Mouse (Mus musculus): Measurements from ENCODE around the gene Med27.
"Not testable (repeated sequence)": the region's sequence is repeated elsewhere in the genome, so short reads cannot be mapped to it uniquely, and the experiment has no call there.

Gene Med27

DNA sequence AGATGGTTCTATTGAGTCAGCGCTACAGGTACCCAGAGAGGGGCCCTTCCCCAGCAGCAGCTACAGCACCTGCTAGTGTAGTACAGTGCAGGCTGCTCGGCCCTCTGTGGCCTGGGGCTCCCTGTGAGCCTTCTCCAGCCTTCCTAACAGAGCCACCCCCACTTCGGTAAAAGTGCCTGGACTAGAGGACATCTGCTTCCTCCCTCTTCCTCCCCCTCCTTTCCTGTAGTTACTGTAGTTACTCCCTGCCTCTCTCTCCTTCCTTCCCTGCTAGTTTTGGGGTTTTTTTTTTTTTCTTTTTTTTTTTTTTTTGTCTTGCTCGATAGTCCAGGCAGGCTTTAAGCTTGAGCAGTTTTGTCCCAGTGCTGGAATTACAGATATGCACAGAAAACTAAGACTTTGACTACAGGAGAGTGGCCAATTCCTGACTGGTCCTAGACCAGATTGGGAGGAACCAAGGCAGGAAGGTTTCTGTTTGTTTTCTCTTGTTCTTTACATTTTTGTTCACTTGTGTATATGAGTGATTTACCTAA is 178.7 kb downstream of the Med27 start:
- DNase-seq: peak; percentile 7 to 14

DNA sequence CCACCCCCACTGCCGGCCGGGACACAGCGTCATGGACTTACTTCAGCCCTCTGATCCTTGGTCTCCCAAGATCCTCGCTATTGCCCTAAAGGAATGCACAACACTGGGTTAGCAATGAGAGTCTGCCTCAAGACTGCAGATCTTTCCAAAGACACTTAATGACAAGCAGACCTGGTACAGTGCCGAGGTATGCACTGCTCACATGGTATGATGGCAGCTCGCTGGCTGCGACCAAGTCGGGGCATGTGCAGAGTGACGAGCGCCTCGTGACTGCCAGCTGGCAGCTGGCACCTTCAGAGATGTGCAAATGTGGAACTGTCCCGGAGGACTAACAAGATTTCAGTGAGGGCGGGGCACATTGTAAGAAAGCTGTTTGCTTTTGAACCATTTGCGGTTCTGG is 179.6 kb downstream of the Med27 start:
- DNase-seq: peak; percentile 54 to 61

DNA sequence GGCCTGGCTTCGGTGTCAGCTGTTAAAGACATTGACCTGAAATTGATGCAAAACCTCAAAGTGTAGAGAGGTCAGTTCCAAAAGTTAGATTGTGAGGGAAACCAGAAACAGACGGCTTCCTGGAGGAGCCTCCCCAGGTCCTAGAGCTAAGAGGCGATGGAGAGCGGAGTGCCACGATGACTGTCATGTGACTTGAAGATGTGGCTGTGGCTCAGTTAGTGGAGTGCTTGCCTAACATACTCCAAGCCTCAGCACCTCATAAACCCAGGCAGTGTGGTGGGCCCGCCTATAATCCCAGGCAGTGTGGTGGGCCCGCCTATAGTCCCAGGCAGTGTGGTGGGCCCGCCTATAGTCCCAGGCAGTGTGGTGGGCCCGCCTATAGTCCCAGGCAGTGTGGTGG is 180.9 kb downstream of the Med27 start:
- not testable (repeated sequence) for DNase-seq

DNA sequence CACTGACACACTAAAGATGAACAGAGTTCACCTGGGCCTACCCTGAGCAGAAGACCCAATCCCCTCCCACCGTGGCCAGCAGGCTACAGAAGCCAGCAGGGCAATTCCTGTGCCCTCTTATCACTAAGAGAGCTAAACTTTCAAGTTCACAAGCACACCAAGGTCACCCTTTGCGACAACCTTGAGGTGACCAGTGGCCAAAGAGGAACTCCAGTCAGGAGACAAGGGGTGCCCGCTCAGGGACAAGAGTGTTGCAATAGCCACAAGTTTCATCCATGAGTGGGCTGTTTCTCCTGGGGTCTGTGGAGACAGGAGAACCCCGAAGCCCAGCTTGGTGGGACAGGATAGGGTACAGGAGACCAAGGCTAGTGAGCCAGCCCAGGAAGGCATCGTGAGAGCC is 182.2 kb downstream of the Med27 start:
- no peak for DNase-seq

DNA sequence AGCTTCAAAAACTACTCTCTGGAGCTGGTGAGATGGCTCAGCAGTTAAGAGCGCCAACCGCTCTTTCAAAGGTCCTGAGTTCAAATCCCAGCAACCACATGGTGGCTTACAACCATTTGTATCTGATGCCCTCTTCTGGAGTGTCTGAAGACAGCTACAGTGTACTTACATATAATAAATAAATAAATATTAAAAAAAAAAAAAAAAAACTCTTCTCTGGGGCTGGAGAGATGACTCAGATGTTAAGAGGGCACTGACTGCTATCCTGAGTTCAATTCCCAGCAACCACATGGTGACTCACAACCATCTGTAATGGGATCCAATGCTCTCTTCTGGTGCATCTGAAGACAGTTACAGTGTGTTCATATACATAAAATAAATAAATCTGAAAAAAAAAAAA is 183.2 kb downstream of the Med27 start:
- DNase-seq: not testable (repeated sequence)

DNA sequence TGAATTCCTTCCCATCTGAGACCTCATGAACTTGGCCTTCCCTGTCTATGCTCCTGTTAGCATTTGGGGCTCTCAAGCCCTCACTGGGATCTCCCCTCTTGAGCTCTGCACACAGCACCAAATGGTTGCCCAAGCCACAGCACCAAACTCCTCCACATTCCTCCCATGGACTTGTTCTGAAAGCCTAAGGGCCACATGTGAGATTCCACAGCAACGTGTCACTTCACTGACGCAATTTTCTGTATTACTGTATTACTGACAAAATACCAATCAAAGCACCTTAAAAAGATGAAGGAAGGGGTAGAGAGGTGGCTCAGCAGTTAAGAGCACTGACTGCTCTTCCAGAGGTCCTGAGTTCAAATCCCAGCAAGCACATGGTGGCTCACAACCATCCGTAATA is 185.6 kb downstream of the Med27 start:
- no peak for DNase-seq

DNA sequence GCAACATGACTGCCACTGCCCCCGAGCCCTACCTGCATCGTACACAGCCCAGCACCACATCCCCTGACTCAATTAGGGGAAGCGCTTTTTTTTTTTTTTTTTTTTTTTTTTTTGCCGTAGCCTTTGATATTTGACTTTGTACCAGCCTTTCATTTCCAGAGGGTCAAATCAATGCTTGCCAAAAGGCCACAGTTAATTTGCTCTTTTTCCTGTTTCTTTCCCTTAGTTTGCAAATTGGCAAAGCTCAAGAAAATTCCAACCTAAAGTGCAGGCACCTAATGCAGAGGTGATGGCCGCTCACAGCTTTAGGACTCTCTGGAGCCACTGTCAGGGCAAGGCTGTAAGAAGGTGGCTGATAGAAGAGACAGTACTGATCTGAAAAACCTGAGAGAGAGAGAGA is 186.3 kb downstream of the Med27 start:
- peak in 1 of 2 experiments; percentile 19 for DNase-seq

DNA sequence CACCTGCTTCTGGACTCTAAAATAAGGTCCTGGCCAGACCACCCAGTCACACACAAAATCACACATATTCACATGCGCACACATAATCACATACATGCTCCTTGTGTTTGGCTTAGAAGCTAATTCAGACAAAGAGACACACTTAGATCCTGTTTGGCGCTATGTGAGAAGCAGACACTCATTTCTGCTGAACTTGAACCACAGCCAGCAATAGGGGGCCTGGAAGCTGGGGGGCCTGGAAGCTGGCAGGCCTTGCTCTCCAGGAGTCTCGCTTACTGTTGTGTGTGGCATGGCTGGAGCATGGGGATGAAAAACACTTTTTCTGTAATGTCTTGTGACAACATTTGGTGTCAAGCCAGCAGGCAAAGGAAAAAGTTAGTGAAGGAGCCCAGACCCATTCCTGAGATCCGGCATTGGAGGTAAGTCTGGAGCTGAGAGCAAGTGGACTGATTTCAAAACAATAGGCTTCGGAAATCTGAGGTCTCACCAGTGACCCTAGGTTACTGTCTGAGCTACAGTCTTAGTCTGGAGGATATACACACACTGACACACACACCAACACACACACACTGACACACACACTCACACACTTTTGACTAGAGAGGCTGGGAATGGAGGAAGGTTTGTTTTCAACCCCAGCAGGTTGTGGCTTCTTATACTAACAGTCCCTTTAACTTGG is 189.1 kb downstream of the Med27 start:
- DNase-seq: no peak

DNA sequence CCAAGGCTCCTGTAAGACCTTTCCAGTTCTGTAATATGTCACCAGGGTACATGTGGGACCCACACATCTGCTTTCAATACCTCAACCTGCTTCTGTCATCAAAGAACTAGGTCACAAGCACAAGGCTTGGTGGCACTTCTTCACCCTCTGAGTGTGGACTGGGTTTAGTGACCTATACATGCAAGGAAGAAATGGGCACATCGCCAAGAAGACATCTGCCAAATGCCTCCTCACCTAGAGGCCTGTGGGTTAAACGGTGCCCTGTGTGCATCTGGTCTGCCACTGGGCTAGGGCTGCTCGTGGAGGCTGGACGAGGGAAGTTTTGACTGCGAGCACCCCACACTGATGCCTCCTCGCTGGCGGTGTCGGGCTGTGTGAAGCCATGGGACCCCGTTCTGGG is 189.9 kb downstream of the Med27 start:
- DNase-seq: no peak

DNA sequence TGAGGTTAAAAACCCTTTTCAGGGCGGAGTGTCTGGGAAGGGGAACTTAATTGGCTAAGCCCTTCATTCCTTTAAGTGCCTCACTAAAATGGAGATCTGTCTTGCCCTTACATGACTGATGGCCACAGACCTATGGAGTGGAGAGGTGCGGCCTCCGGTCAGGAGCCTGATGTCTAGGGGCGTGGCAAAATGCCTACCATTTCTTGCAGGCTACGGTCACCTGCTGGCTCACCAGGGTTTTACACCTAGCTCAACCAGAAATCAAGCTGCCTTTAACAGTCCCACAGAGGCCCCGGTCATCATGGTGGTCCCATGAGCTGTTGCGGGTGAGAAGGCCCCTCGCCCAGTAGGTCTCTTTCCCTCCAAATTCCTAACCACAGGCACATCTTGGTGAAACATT is 190.7 kb downstream of the Med27 start:
- no peak for DNase-seq

DNA sequence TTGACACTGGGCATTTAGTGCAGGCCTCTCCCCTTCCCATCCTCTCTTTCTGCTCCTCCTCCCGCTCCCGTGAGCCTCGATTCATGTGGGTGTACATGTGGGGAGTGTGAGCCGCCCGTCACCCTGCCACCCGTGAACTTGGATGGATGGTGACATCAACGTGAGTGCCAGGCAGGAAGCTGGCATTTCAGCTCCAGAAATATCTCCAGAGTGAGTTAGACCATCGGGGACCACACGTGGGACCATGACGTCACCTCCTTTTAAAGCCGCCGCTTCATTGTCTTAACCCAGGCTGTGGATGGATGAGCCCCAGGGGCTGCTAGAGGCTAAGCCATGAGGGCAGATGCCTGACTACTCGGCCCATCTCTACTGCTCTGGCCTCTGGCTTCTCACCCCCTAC is 195.4 kb downstream of the Med27 start:
- no peak for DNase-seq

DNA sequence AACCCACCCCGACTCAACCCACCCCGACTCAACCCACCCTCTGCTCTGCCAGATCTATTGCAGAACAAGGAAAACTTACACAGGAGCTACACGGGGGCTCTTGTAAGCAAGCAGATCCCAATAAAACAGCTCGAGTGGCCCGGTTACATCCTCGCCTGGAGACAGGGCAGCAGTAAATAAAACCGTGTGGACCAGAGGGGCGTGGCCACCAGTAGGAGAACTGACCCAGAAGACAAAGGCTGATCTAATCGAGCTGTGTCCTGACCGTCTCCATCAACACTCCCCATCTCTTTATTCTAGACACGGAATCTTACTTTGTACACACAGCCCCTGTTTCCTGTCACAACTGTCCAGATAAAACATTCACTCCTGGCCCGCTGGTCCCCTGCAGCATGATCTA is 200.0 kb downstream of the Med27 start:
- DNase-seq: no peak

DNA sequence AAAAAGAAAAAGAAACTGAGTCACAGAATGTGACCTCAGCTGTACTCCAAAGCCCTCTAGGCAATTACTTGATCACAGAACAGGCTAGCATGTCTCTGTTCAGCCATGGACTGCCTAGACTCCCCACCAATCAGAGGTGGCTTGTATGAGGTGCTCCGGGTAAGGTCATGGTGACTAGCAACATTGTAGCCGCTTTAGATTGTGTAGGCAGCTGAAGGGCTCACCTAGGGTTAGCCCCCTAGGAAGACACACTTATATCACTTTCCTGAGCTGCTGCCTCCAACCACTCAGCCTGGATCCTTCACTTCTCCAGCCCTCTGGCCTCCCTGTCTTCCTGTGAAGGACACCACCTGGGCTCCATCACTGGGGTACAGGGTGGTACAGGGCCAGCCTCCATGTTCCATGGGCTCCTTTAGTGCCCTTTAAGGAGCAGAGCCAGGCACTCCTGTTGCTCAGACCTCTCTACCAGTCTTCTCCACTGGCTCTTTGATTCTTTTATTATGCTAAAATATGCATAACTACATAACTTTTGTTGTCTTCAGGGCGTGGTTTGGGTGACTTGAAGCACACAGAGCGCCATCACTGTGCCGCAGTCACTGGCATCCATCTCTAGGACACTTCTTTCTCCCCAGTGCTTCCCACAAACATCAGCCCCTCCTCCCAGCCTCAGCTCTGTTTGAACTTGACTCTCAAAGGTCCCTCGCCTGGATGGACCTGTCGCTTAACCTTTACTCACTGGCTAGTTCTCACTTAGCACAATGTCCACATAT is 205.4 kb downstream of the Med27 start:
- peak in 1 of 2 experiments; percentile 9 for DNase-seq

DNA sequence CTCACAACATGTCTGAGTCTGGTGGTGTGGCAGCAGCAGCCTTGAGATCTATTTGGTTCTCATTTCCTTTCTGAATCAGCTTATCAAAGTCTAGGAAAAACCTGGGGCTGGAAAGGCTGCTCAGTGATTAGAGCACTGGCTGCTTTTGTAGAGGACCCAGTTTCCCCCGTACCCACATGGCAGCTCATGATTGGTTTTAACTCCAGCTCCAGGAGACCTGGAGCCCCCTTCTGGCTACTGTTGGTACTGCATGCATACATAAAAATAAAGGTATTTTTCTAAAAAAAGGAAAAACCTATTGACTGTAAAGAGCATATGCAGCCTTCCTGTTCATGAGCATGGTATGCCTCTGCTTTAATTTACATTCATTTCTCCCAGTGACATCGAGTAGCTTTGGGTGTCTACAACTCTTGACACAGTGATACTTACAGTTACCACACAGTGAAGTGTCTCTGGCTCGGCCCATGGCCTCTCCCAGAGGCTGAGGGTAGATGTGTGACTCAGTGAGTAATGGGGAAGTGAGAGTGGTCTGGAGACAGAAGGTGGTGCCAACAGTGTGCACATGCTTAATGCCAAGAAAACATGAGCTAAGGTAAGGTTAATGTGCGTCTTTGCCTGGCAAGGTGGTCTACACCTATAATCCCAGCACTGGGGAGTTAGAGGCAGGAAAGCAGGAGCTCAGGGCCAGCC is 207.5 kb downstream of the Med27 start:
- peak; percentile 18 to 57 for DNase-seq

DNA sequence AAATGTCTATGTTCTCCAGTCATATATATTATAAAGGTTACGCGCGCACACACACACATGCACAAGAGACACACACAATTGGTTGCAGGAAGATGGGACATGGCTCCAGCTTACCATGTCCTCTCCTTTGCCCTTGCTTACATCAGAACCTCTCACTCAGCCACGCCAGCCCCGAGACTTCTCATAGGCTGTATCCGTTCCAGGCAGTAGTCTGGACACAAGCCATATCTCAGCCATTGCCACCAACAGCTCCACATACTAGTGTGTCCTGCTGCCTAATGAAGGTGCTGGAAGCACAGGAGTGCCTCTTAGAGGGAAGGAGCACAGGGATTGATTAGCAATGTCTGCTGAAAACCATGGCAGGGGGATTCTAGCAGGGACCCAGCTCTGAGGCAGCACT is 211.9 kb downstream of the Med27 start:
- DNase-seq: no peak

DNA sequence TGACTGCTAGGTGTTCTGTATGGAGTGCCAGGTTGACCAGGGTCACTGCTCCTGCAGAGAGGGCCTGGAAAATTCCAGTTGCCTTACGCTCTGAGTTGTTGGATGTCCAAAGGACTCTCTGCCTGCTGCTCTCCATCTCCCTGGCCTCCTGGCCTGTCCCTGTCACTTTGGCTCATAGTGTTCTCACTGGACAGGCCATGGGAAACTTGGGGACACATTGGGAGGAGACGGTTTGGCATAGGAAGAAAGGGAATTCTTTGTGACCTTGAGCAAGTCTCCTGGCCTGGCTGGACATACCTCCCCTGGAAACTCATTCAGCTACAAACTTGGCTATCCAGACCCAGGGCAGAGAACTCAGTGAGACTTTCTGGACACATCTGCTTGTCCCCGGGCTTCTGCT is 213.3 kb downstream of the Med27 start:
- no peak for DNase-seq

DNA sequence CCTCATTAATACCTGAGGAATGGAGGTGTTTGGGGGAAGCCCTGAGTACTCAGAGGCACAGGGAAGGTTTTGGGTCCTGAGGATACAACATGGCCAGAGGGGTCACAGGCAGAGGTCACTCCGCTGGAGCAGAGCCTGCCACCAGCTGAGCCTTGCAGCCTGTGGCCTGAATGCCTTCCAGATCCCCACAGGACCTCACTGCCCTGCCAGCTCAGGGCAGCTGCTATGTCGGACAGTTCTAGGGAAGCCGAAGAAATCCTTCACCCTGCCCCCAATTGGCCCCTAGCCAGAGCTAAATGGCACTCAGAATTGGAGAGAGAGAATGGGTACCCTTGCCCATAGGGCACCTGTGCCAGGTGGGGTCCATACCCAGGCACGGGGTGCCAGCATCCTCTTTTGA is 214.8 kb downstream of the Med27 start:
- no peak for DNase-seq

DNA sequence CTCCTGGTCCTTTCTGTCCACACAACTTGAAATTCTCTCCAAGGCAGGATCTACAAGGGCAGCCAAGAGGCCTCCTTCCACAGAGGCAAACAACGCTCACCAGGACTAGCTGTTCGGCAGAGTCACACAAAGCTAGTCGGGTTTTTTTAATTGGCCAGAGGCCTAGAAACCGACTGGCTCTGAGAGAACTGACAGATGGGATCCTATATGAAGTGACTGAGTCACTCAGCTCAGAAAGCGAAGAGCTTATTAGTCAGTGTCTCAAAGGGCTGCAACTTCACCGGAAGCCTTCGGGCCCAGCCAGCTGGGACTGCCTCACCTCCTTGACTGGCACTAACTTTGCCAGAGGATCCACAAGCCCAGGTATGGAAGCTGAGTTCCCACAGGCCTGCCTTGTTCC is 217.4 kb downstream of the Med27 start:
- no peak for DNase-seq

DNA sequence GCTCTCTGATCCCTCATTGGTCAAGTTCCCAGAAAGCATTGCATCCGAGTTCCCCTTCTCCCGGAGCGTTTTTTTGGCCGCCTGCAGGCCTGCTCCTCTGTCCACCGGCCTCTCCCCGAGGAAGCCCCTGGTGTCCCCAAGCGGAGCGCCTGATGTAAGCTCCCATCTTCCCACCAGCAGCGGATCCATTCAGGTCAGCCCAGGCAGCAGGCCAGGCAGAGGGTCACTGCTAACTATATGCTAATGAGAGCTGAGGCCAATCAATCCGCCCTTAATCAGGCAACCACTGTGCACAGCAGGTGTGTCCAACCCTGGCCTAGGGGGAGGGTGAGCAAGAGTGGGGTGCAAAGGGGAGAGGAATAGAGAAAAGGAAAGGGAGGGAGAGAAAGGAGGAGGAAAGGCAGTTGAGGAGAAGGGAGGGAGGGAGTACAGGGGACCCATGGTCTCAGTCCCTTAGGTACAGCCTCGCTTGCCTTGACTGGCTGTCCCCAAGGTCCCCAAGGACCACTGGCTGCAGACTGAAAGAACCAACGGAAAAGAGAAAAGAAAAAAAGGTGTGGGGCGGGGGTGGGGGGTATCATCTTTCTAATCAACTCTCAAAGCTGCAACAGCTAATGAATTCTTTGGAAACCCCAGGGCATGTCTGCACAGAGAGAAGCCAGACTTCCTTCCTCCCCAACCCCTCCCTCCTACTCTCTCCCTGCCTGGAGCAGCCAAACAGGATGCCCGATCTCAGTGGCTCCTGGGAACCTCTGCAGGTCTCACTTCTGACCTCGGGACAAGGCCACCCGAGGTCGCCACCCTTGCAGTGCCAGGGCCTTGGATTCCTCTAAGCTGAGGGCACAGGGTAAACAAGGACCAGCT is 219.2 kb downstream of the Med27 start:
- DNase-seq: no peak

DNA sequence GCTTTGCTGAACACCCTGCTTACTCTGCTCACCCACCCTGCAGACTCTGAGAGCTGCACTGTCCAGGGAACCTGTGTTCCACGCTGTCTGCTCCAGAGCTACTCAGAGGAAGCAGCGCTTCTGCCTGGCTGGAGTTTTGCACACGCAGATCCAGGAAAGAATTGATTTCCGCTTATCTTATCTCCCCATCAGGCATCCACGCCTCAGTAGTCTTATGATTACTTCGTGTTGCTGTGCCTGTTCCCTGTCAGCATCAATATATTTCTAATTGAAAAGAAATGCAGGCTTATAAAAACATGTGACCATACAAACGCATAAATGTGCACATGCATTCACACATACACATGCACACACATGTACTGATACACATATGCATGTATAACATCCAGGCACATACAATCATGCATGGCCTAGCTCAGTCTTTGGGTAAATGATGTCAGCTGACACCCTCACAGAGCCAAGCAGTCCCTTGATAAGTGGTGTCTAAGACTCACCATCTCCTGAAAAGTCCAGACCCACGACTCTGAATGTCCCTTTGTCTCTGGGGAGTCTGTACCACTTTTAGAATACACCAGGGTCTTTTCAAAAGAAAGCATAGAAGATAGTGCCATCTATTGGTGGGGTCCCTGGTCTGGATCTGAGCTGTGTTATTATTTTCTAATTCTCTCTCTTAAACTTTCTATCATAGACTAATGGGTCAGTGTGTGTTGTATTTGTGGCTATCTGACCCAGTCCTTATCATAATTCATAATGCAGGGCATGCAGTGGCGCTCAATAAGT is 225.5 kb downstream of the Med27 start:
- no peak for DNase-seq

DNA sequence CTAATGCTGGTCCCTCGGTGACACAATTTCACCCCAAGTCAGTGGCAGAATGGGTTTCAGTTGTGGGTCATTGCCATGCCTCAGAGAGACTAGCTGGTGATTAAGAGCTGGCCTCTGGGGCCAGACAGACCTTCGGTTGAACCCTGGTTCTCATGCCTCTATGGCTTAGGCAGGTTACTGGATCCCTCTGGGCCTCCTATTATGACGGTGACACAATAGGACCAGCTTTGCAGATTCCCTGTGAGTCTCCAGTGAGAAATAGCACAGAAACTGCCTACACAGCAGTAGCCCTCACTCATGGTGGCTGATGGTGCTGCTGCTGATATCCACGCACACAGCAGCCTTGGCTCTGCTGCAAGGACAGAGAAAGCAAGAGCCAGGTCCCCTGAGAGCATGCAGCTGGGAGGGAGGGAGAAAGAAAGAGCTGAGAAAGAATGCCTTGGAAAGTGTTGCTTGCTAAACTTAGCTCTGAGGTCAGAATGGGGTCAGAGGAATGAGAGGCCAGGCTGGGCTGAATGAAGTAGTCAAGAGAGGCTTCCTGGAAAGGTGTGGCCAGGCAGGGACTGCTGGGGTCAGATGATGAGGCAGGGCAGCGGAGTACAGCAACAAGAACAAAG is 226.3 kb downstream of the Med27 start:
- DNase-seq: no peak

All from kidney, adult 8-10 months (tissue).